Mouse (Mus musculus): ENCODE results near the gene Vti1b.

Gene Vti1b

DNA sequence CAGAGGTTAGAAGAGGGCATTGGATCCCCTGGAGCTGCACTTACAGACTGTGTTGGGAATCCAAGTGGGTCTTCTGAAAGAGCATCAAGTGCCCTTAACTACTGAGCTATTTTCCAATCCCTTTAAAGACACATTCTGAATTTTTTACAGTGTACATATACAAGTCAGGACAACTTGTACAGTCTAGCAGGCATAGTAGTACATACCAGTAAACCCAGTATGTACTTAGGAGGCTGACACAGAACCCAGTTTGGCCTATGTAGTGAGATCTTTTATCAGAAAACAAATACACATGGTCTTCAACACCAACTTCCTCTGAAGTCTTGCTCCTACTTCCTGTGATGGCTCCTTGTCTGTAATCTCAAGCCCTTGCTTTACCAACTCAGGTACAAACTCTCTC, 33.5 kb downstream of the Vti1b start:
- no peak for DNase-seq (ENCODE audit: low read depth, low spot score)

- no peak for DNase-seq (ENCODE audit: low read depth, low spot score)
Observed at GRCm38 (mm10) chr12:79136949-79137348, 35.5 kb downstream of the Vti1b start.

DNA sequence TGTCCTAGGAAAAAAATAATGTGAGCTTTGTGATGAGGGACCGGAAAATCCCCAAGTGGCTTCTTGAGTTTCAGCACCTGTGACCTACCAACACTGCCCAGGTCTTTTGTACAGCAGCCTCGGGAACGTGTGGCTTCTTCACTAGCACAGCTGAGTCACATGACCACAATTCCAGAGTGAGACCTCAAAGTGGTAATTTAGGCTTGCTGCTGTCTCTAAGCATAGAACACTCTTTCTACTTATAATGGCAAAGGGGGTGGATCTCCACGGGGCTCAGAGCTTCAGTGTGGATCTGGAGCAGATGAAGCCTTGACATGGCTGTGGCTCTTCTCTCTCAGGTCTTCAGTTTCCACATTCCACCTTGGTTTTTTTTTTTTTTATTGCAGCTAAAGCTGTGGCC, 37.4 kb downstream of the Vti1b start:
- DNase-seq (ENCODE audit: low read depth, low spot score) = no peak

- DNase-seq (ENCODE audit: low read depth, low spot score) = no peak
Observed at GRCm38 (mm10) chr12:79134676-79135075, 37.8 kb downstream of the Vti1b start.

GRCm38 (mm10) chr12:79131706-79132460, 40.6 kb downstream of the Vti1b start:
- DNase-seq (ENCODE audit: low read depth, low spot score) = no peak

DNA sequence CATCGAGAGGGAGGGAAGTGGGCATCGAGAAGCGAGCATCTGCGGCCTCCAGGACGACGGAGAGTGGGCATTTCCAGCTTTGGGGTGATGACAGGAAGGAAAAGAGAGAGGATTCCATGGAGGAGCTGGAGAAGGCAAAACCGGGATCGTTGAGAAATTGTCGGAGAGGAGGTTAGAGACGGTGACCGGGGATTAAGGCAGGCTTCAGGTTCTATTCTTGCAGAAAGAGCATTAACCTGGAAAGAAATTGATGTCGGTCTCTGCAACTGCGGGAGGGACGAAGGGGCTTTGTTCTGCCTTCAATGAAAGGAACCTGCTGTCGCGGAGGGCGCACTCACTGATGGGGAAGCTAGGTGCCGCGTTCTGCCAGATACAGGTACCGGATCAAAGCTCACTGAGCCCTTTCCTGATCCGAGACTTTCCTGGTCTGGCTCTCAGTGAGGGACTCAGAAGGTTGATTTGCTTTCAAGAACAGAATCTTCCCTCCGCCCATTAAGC, 41.2 kb downstream of the Vti1b start:
- no peak for DNase-seq (ENCODE audit: low read depth, low spot score)

DNA sequence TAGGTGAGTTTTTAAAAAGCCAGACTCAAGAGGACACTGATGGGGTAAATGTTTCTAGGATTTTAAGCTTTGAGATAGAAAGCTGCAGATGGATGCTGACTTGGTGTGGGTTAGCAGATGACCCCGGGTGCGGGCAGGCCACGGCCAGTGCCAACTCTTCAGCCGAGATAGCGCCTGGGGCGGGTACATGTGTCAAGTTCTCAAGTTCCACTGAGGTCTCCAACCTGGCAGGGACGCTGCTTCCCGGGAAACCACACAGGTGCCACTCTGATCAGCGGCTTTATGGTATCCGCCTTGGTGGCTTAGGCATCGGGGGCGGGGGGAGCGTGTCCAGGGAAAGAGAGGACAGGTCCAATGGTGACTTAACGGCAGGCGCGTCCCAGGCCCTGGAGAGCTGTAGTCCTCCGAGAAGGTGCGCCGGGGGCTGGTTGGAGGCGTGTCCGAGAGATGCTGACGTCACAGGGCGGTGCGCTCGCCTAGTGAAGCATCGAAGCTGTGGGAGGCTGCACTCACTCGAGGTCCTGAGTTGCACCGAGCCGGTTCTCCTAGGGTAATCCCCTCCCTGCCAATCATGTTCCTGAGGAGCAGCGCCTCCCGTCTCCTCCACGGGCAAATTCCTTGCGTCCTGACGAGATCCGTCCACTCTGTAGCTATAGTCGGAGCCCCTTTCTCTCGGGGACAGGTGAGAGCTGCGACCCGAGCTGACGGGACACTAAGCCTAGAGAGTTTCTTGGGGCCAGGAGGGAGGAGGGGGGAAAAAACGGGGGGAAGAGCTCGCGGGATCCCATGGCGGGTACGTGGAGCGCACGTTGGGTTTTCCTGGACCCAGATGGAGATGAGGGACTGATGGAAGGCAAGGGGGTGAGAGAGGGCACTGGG, 41.9 kb downstream of the Vti1b start, which contains the start of gene Arg2:
TSS of gene Arg2 (plus strand) at position 479 of the 879 bp plus-strand sequence.
- no peak for DNase-seq (ENCODE audit: low read depth, low spot score)

- DNase-seq (ENCODE audit: low read depth, low spot score) = no peak
Observed at GRCm38 (mm10) chr12:79122820-79123219, 49.6 kb downstream of the Vti1b start.

DNA sequence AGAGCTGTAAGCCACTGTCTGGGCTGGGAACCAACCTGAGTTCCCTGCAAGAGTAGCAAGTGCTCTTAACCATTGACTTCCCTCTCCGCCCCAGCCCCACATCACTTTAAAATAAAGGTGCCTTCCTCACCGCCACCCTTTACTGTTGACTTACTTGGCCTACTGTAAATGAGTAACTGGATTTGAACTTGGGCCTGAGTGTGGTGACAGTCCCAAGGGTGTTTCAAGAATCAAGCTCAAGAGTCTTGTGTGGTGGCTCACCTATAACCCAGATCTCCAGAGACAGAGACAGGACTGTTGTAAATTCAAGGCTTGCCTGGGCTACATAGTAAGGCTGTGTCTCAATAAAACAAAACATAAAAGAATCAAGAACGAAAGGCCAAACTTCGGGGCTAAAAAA, 53.5 kb downstream of the Vti1b start:
- DNase-seq (ENCODE audit: low read depth, low spot score) = no peak

Data from skeletal muscle tissue, adult 2 months (tissue).